Mouse (Mus musculus) MEL (cell line): Measurements from ENCODE around the gene Slc24a1. TPM values are rescaled to one million over a fixed set of nuclear protein-coding genes. Genes with fewer than 3 reads are reported as not detected.

Source experiments
- DNase-seq: peaks from one replicate; pipeline ENCODE4 v3.0.0; 2011; ENCODE audit warnings: low read depth, low spot score
- H3K27ac ChIP-seq: 2 replicates; pipeline ENCODE4 v1.5.1; 2012; ENCODE audit warnings: low read depth, mild to moderate bottlenecking, control low read depth, low read length, moderate library complexity; ENCODE audit not compliant: control insufficient read depth
- H3K27me3 ChIP-seq, 2 experiments: fragments of 150-350 bp in 1 of 2; sonication (generic) in 1 of 2; 2 replicates each; pipeline ENCODE4 v1.6.1; 2012; ENCODE audit warnings: low read length in 2 of 2, mild to moderate bottlenecking in 2 of 2, improper control_type of control experiment in 1 of 2, moderate library complexity in 1 of 2; ENCODE audit not compliant: insufficient read depth in 2 of 2, control insufficient read depth in 1 of 2
- H3K36me3 ChIP-seq, 2 experiments: 2 replicates each; pipeline ENCODE4 v1.6.1; 2012 to 2014; ENCODE audit warnings: low read length in 2 of 2, improper control_type of control experiment in 1 of 2, inconsistent platforms in 1 of 2, mild to moderate bottlenecking in 1 of 2; ENCODE audit not compliant: insufficient read depth in 2 of 2, control insufficient read depth in 1 of 2
- H3K4me1 ChIP-seq, 2 experiments: fragments of 150-350 bp in 1 of 2; sonication (generic) in 1 of 2; 2 replicates each; pipeline ENCODE4 v1.6.1; 2012; ENCODE audit warnings: low read length in 2 of 2, improper control_type of control experiment in 1 of 2, mild to moderate bottlenecking in 1 of 2; ENCODE audit not compliant: insufficient read depth in 2 of 2, control insufficient read depth in 1 of 2
- H3K4me3 ChIP-seq, 2 experiments: fragments of 150-350 bp in 1 of 2; sonication (generic) in 1 of 2; 2 replicates each; pipeline ENCODE4 v1.5.1; 2012; ENCODE audit warnings: low read depth in 2 of 2, low read length in 2 of 2, mild to moderate bottlenecking in 2 of 2, moderate library complexity in 2 of 2, control low read depth in 1 of 2, improper control_type of control experiment in 1 of 2; ENCODE audit not compliant: control insufficient read depth in 1 of 2, insufficient read depth in 1 of 2
- H3K79me2 ChIP-seq: 2 replicates; pipeline ENCODE4 v1.6.1; 2012; ENCODE audit warnings: mild to moderate bottlenecking, low read length, moderate library complexity; ENCODE audit not compliant: control insufficient read depth, poor library complexity, insufficient read depth
- H3K9ac ChIP-seq: 2 replicates; pipeline ENCODE4 v1.6.1; 2012; ENCODE audit warnings: low read depth, mild to moderate bottlenecking, control low read depth, low read length, moderate library complexity; ENCODE audit not compliant: control insufficient read depth, poor library complexity, severe bottlenecking
- H3K9me3 ChIP-seq: fragments of 150-350 bp; sonication (generic); replicated peaks from 2 replicates; pipeline ENCODE4 v1.6.1; 2012; ENCODE audit warnings: mild to moderate bottlenecking, low read length, improper control_type of control experiment, moderate library complexity; ENCODE audit not compliant: insufficient read depth
- KAT2A ChIP-seq: conservative IDR thresholded peaks from 2 replicates; pipeline ENCODE4 v1.6.1; 2012; ENCODE audit warnings: low read depth, low read length, improper control_type of control experiment, inconsistent platforms
- MEF2A ChIP-seq: IDR thresholded peaks from 2 replicates; pipeline ENCODE4 v1.6.1; 2014; ENCODE audit warnings: low read depth, mild to moderate bottlenecking, inconsistent platforms, low read length, improper control_type of control experiment; ENCODE audit not compliant: poor library complexity, insufficient replicate concordance, severe bottlenecking; ENCODE audit errors: extremely low read depth
- MXI1 ChIP-seq: IDR thresholded peaks from 2 replicates; pipeline ENCODE4 v1.6.1; 2011; ENCODE audit warnings: mild to moderate bottlenecking, low read depth, low read length, improper control_type of control experiment
- MYB ChIP-seq: IDR thresholded peaks from 2 replicates; pipeline ENCODE4 v1.6.1; 2011; ENCODE audit warnings: mild to moderate bottlenecking, low read depth, low read length, improper control_type of control experiment
- NRF1 ChIP-seq: IDR thresholded peaks from 2 replicates; pipeline ENCODE4 v1.6.1; 2014; ENCODE audit warnings: low read depth, mild to moderate bottlenecking, inconsistent platforms, low read length, improper control_type of control experiment, moderate library complexity; ENCODE audit not compliant: poor library complexity, insufficient read depth, severe bottlenecking
- POLR2A ChIP-seq, 2 experiments: IDR thresholded peaks; 2 replicates each; pipeline ENCODE4 v1.6.1; 2011 to 2012; ENCODE audit warnings: low read length in 2 of 2, mild to moderate bottlenecking in 2 of 2, control low read depth in 1 of 2, improper control_type of control experiment in 1 of 2, low read depth in 1 of 2, moderate library complexity in 1 of 2; ENCODE audit not compliant: control insufficient read depth in 1 of 2, insufficient read depth in 1 of 2, poor library complexity in 1 of 2
- POLR2AphosphoS2 ChIP-seq: IDR thresholded peaks from 2 replicates; pipeline ENCODE4 v1.6.1; 2011; ENCODE audit warnings: low read length, improper control_type of control experiment
- POLR2AphosphoS5 ChIP-seq: IDR thresholded peaks from 2 replicates; pipeline ENCODE4 v1.6.1; 2012; ENCODE audit warnings: low read depth, borderline replicate concordance, mild to moderate bottlenecking, inconsistent platforms, low read length, moderate library complexity, mixed read lengths
- RAD21 ChIP-seq: IDR thresholded peaks from 2 replicates; pipeline ENCODE4 v1.6.1; 2011; ENCODE audit warnings: mild to moderate bottlenecking, low read depth, low read length, improper control_type of control experiment
- TBP ChIP-seq: IDR thresholded peaks from 2 replicates; pipeline ENCODE4 v1.8.0; 2011; ENCODE audit warnings: low read depth, low read length, improper control_type of control experiment
- TCF12 ChIP-seq: IDR thresholded peaks from 2 replicates; pipeline ENCODE4 v1.6.1; 2014; ENCODE audit warnings: low read depth, mild to moderate bottlenecking, inconsistent platforms, low read length, improper control_type of control experiment, moderate library complexity
- USF2 ChIP-seq, 2 experiments: IDR thresholded peaks; 2 replicates each; pipeline ENCODE4 v1.6.1; 2011 to 2012; ENCODE audit warnings: improper control_type of control experiment in 2 of 2, low read length in 2 of 2, borderline replicate concordance in 1 of 2, inconsistent platforms in 1 of 2, low read depth in 1 of 2, mild to moderate bottlenecking in 1 of 2; ENCODE audit not compliant: insufficient read depth in 1 of 2
- ZC3H11A ChIP-seq: IDR thresholded peaks from 2 replicates; pipeline ENCODE4 v1.6.1; 2012; ENCODE audit warnings: low read depth, mild to moderate bottlenecking, inconsistent platforms, low read length, improper control_type of control experiment
- ZKSCAN1 ChIP-seq: IDR thresholded peaks from 2 replicates; pipeline ENCODE4 v1.6.1; 2012; ENCODE audit warnings: low read depth, mild to moderate bottlenecking, inconsistent platforms, low read length, improper control_type of control experiment, moderate library complexity
- ZNF384 ChIP-seq: IDR thresholded peaks from 2 replicates; pipeline ENCODE4 v1.6.1; 2012; ENCODE audit warnings: low read depth, mild to moderate bottlenecking, inconsistent platforms, low read length, improper control_type of control experiment
- polyA plus RNA-seq, 2 experiments: library from polyadenylated mRNA; stranded (reverse) in 1 of 2; unstranded in 1 of 2; fragments of >175 nt in 1 of 2; fragments of >200 nt in 1 of 2; gene quantifications; 2 replicates each; pipeline versions ENCODE4 v1.2.1 to v1.2.4; 2012; ENCODE audit warnings: low replicate concordance in 2 of 2, low read depth in 1 of 2; ENCODE audit not compliant: insufficient read length in 2 of 2, insufficient read depth in 1 of 2, missing spikeins in 1 of 2
- total RNA-seq: library from RNA; depleted of rRNA; stranded (reverse); fragments of 300-350 nt; gene quantifications from 2 replicates; pipeline ENCODE4 v1.2.3, GENCODE M21; 2012

Gene Slc24a1
- total and polyA plus RNA-seq, 3 experiments: 0.07 TPM; not detected in 2

- Histone ChIP-seq H3K9me3 (no peaks in the 10 kb centered on the region), H3K79me2 (no peaks in the 10 kb centered on the region), H3K36me3 (peaks cover 5 to 16% of the 10 kb centered on the region in 2 experiments), H3K27ac (no peak overlapping the region), H3K27me3 (no peaks in the 10 kb centered on the region), H3K4me1 (peaks cover 0 to 6% of the 10 kb centered on the region in 2 experiments; a peak in 2 of 4 replicates), H3K9ac (no peak overlapping the region), H3K4me3 (no peak overlapping the region)
- DNase-seq: no peak
- no peak for TF ChIP-seq MYB
- no peak for TF ChIP-seq ZKSCAN1
- TF ChIP-seq TBP: no peak
- TF ChIP-seq TCF12: no peak
- no peak for TF ChIP-seq USF2 (IDR thresholded peaks at IDR 0.05; ENCODE audit: borderline replicate concordance in 1 of 2, insufficient read depth in 1 of 2, low read depth in 1 of 2, low read length in 2 of 2)
- no peak for TF ChIP-seq POLR2AphosphoS5
- no peak for TF ChIP-seq NRF1
- no peak for TF ChIP-seq ZNF384
- TF ChIP-seq ZC3H11A: no peak
- no peak for TF ChIP-seq RAD21
- TF ChIP-seq MEF2A: no peak
- no peak for TF ChIP-seq MXI1
- TF ChIP-seq POLR2AphosphoS2: no peak
These were observed 37.0 kb upstream of the Slc24a1 start for GRCm38 (mm10) chr9:64988443-64988842.

- DNase-seq: no peak
- TF ChIP-seq POLR2A (IDR thresholded peaks at IDR 0.05; ENCODE audit: control insufficient read depth in 1 of 2, insufficient read depth in 1 of 2, low read depth in 1 of 2, low read length in 2 of 2, poor library complexity in 1 of 2) (0 out of 4 replicates have a peak, but pooled peaks of 1 of the 2 experiments have one; percentile 6), KAT2A (no peak), RAD21 (no peak)
- Histone ChIP-seq H3K9ac (no peak overlapping the region), H3K4me1 (peaks cover 0 to 6% of the 10 kb centered on the region in 2 experiments; a peak in 2 of 4 replicates), H3K27me3 (no peaks in the 10 kb centered on the region), H3K4me3 (no peak overlapping the region), H3K36me3 (peaks cover 5 to 16% of the 10 kb centered on the region in 2 experiments), H3K9me3 (no peaks in the 10 kb centered on the region), H3K79me2 (no peaks in the 10 kb centered on the region), H3K27ac (no peak overlapping the region)
These were observed 36.2 kb upstream of the Slc24a1 start for GRCm38 (mm10) chr9:64987651-64988050.
